Mouse (Mus musculus) embryonic facial prominence, embryonic 15.5 days (tissue): ENCODE results near the gene Pmf1. TPM values are rescaled to one million over a fixed set of nuclear protein-coding genes. Genes with fewer than 3 reads are reported as not detected.

Source experiments
- microRNA-seq: library from miRNA; unstranded; fragments of <30 nt; microRNA quantifications from one replicate; pipeline ENCODE4, GENCODE M21; 2016; ENCODE audit warnings: borderline number of aligned reads
- polyA plus RNA-seq: library from polyadenylated mRNA; unstranded; fragments of >200 nt; fragmentation: Nextera tagmentation; extraction: Ambion mirVana; gene quantifications from 2 replicates; pipeline ENCODE4 v1.2.1, GENCODE M21; 2015

Pmf1 gene
- polyA plus RNA-seq, 1 experiment from 2014 or later = 108 TPM

Small RNA genes within 50 kb of the gene (microRNA-seq; reads per million reads assigned to microRNA genes)
- not detected for gene Mir7011

Other genes starting within 250 kb of the Pmf1 start
- 15.8 and 20.1 TPM in 2 replicates for gene Rhbg, start 155.6 kb downstream of the Pmf1 start, polyA plus RNA-seq
- 0.60 and 2.2 TPM in 2 replicates for gene Gm38392, start 123.1 kb downstream of the Pmf1 start, polyA plus RNA-seq
- gene Tsacc, start 113.3 kb downstream of the Pmf1 start, polyA plus RNA-seq = 14.3 and 16.3 TPM in 2 replicates
- 443 TPM in 2 replicates for gene Cct3, start 113.2 kb downstream of the Pmf1 start, polyA plus RNA-seq
- 212 and 214 TPM in 2 replicates for gene Glmp, start 85.3 kb downstream of the Pmf1 start, polyA plus RNA-seq
- 26.0 and 27.1 TPM in 2 replicates for gene Tmem79, start 74.2 kb downstream of the Pmf1 start, polyA plus RNA-seq
- 41.8 and 48.6 TPM in 2 replicates for gene Smg5, start 74.1 kb downstream of the Pmf1 start, polyA plus RNA-seq
- 8.3 and 10.1 TPM in 2 replicates for gene Paqr6, start 45.7 kb downstream of the Pmf1 start, polyA plus RNA-seq
- gene Bglap3, start 37.6 kb downstream of the Pmf1 start, polyA plus RNA-seq = 19.8 and 20.4 TPM in 2 replicates
- gene Bglap2, start 31.6 kb downstream of the Pmf1 start, polyA plus RNA-seq = 13.8 and 15.5 TPM in 2 replicates
- gene Bglap, start 25.9 kb downstream of the Pmf1 start, polyA plus RNA-seq = 18.4 and 35.5 TPM in 2 replicates
- gene Slc25a44, start 14.8 kb upstream of the Pmf1 start, polyA plus RNA-seq = 16.3 and 17.9 TPM in 2 replicates
- 18.5 and 21.9 TPM in 2 replicates for gene Sema4a, start 50.9 kb upstream of the Pmf1 start, polyA plus RNA-seq
- gene Lmna, start 99.6 kb upstream of the Pmf1 start, polyA plus RNA-seq = 625 and 678 TPM in 2 replicates
- gene Mex3a, start 122.1 kb upstream of the Pmf1 start, polyA plus RNA-seq = 22.5 and 22.8 TPM in 2 replicates
- 96.3 and 107 TPM in 2 replicates for gene Rab25, start 138.0 kb upstream of the Pmf1 start, polyA plus RNA-seq
- gene Lamtor2, start 142.7 kb upstream of the Pmf1 start, polyA plus RNA-seq = 183 and 199 TPM in 2 replicates
- gene Ubqln4, start 143.4 kb upstream of the Pmf1 start, polyA plus RNA-seq = 44.4 and 47.6 TPM in 2 replicates
- gene Ssr2, start 165.5 kb upstream of the Pmf1 start, polyA plus RNA-seq = 339 and 341 TPM in 2 replicates
- gene Arhgef2, start 195.6 kb upstream of the Pmf1 start, polyA plus RNA-seq = 96.6 and 97.9 TPM in 2 replicates
- not detected in 2 replicates for gene Rxfp4, start 242.8 kb upstream of the Pmf1 start, polyA plus RNA-seq